Comparison of ENCODE assay signal across 16 mouse cellular contexts in genomic region chr3:90977876-90978275, GRCm38 (mm10).
DNase-seq lines count a peak whose midpoint lies in the region; TF ChIP-seq lines count a peak whose summit lies in the region.
"Had no signal": no experiment of that assay in that cellular context is flagged by ENCODE, and none has a peak within 500 bp of the region (broad histone marks: within the 10 kb centered on the region; RNA-seq: fewer than 3 reads in every experiment).

No protein-coding gene starts in this region.

- H3K4me3 ChIP-seq in layer of hippocampus, adult 2 months, result no peak overlapping the region
- H3K4me3 ChIP-seq: embryonic facial prominence, embryonic 10.5 days; embryonic facial prominence, embryonic 12.5 days; forebrain, embryonic 12.5 days had no signal

- H3K27ac ChIP-seq in layer of hippocampus, adult 2 months, result no peak overlapping the region
- H3K27ac ChIP-seq: embryonic facial prominence, embryonic 10.5 days; embryonic facial prominence, embryonic 12.5 days; forebrain, embryonic 12.5 days had no signal

- TF ChIP-seq CTCF in layer of hippocampus, adult 2 months (conservative IDR thresholded peaks at IDR 0.05), result no peak

- DNase-seq in ES-CJ7 (ENCODE audit: low read depth, low spot score) (peak; percentile 56), R1 (ENCODE audit: low read depth, low spot score) (peak; percentile 71)
- no peak for DNase-seq in lung, postnatal 4 days
- no peak for DNase-seq in layer of hippocampus, adult 2 months (ENCODE audit: low spot score in 2 of 2)
- DNase-seq in kidney, adult 11 months, result no peak
- DNase-seq: adrenal gland, adult 8-10 months; adrenal gland, postnatal 14 days; adrenal gland, postnatal 36 days; cerebellum, adult 11-12 months; cerebellum, adult 2 months; cerebellum, adult 9-10 months; cerebellum, postnatal 10 days; cerebellum, postnatal 25 days had no signal

Comparison
In these comparisons a context has a peak if more than half of its experiments do, and no peak if none do; other contexts are left out.
1. DNase-seq: peak in ES-CJ7 (single experiment) and R1 (single experiment); none in lung, postnatal 4 days (0 of 2), layer of hippocampus, adult 2 months (0 of 2) and kidney, adult 11 months (single experiment).